Mouse (Mus musculus): ENCODE data around the gene Endod1. TPM values are rescaled to one million over a fixed set of nuclear protein-coding genes. Genes with fewer than 3 reads are reported as not detected.

Gene Endod1
- polyA plus RNA-seq, 1 experiment from 2014 or later: 18.3 TPM

DNA sequence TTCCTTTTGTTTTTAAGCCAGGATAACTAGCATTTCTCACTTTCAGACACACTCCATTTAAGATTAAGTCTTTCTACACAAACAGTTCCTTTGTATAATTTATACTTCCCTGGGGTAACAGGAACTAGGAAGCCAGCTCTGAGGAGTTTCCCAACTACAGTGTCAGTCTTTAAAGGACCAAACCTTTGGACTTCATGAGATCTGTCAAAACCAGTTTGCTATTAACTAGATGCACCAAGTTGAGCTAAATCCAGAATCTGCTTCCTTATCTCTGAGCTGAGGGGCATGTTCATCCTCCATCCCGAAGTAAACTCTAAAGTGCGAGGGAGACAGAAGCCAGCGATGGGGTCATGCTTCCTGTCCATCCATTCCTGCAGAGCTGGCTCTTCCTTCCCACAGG lies 74.0 kb downstream of the Endod1 start:
- WGBS: 78% methylated on average over 3 of the region's 3 CpGs
- Histone ChIP-seq H3K4me3 (replicated peaks; ENCODE audit: low read depth, low read length) (no peak overlapping the region), H3K4me2 (ENCODE audit: low read length) (no peak overlapping the region), H3K4me1 (replicated peaks; ENCODE audit: insufficient read depth, low read length) (no peaks in the 10 kb centered on the region), H3K9ac (ENCODE audit: low read depth, low read length) (no peak overlapping the region), H3K27me3 (ENCODE audit: insufficient read depth, low read length) (no peaks in the 10 kb centered on the region), H3K36me3 (ENCODE audit: insufficient read depth, low read length) (peaks cover 17% of the 10 kb centered on the region), H3K27ac (no peak overlapping the region), H3K9me3 (replicated peaks; ENCODE audit: low read length) (no peaks in the 10 kb centered on the region)
- no peak for DNase-seq (ENCODE audit: low spot score)
- ATAC-seq (replicated peaks; ENCODE audit: low FRiP score, low read depth): no peak
- no peak for TF ChIP-seq CTCF (IDR thresholded peaks at IDR 0.05; ENCODE audit: low read depth)

DNA sequence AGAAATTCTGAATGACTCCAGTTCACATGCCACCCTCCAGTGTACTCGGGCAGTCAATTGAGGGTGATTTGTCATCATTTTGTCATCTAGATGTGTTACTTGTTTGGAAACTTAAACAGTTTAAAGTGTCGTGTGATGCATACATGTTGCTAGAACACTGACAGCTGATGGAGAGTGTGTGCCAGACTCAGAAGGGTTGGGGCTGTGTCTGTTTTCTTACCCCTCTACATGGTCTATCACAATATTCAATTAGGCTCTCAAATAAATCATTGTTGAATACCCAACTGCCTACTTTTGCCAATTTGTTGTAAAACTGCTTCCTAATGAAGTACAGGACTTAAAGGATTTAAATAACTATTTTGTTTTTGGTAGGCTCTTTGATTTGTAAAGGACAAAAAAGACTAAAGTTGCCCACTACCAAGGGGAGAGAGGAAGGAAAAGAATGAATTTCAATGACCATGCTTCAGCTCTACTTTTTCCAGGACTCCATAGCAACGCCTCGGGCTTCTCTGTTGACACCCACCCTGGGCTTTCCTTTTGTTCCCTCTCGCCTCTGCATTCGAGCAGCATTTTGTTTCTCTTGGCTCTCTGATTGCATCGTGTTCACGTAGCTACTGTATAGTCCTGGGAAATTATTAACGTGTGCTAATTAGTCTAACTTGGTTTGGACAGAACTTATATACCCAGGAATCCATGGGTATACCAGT lies 76.9 kb downstream of the Endod1 start:
- 59% methylated on average over 9 of the region's 9 CpGs for WGBS
- no peak overlapping the region for H3K27ac ChIP-seq
- peaks cover 10% of the 10 kb centered on the region for H3K36me3 ChIP-seq (ENCODE audit: insufficient read depth, low read length)
- H3K4me1 ChIP-seq (replicated peaks; ENCODE audit: insufficient read depth, low read length): no peaks in the 10 kb centered on the region
- TF ChIP-seq CTCF (IDR thresholded peaks at IDR 0.05; ENCODE audit: low read depth): no peak
- no peak overlapping the region for H3K4me3 ChIP-seq (replicated peaks; ENCODE audit: low read depth, low read length)
- no peak for ATAC-seq (replicated peaks; ENCODE audit: low FRiP score, low read depth)
- H3K9ac ChIP-seq (ENCODE audit: low read depth, low read length): no peak overlapping the region
- no peaks in the 10 kb centered on the region for H3K9me3 ChIP-seq (replicated peaks; ENCODE audit: low read length)
- H3K4me2 ChIP-seq (ENCODE audit: low read length): no peak overlapping the region
- no peaks in the 10 kb centered on the region for H3K27me3 ChIP-seq (ENCODE audit: insufficient read depth, low read length)
- no peak for DNase-seq (ENCODE audit: low spot score)

Other genes with a start within 250 kb of the Endod1 start
- gene Sesn3, start 106.4 kb downstream of the Endod1 start, polyA plus RNA-seq (2015; fragmentation: Nextera tagmentation; extraction: Ambion mirVana): 12.9 and 15.2 TPM in 2 replicates
- 0.18 and 0.22 TPM in 2 replicates for gene Kdm4d, start 119.0 kb upstream of the Endod1 start, polyA plus RNA-seq (2015; fragmentation: Nextera tagmentation; extraction: Ambion mirVana)
- 155 and 171 TPM in 2 replicates for gene Cwc15, start 119.1 kb upstream of the Endod1 start, polyA plus RNA-seq (2015; fragmentation: Nextera tagmentation; extraction: Ambion mirVana)

Data from kidney, postnatal 0 days (tissue).